ENCODE assay signal across 8 mouse cellular contexts in genomic region chr8:105306146-105306691, GRCm38 (mm10). TPM values are rescaled to one million over a fixed set of nuclear protein-coding genes. Genes with fewer than 3 reads are reported as not detected.
DNase-seq lines count a peak whose midpoint lies in the region; ATAC-seq lines count a peak whose summit lies in the region.

No protein-coding gene starts in this region.

- no peak for DNase-seq in kidney, postnatal 10 days
- DNase-seq in cerebellum, postnatal 25 days, result peak; percentile 31 to 45
- DNase-seq in midbrain, embryonic 14.5 days, result no peak
- DNase-seq in right cerebral cortex, postnatal 10 days (ENCODE audit: low spot score in 2 of 2), result no peak
- no peak for DNase-seq in ovary, postnatal 14 days (ENCODE audit: low spot score)
- no peak for DNase-seq in kidney, postnatal 36 days

- H3K36me3 ChIP-seq in kidney, embryonic 14.5 days (ENCODE audit: control insufficient read depth, insufficient read depth, low read length), result peaks cover 54% of the 10 kb centered on the region
- peaks cover 79% of the 10 kb centered on the region for H3K36me3 ChIP-seq in hindbrain, embryonic 13.5 days
- H3K36me3 ChIP-seq in midbrain, embryonic 14.5 days (ENCODE audit: control insufficient read depth, insufficient read depth, low read length), result peaks cover 81% of the 10 kb centered on the region

- peak overlapping the region; percentile 38 for H3K4me3 ChIP-seq in kidney, embryonic 14.5 days (ENCODE audit: low read length)
- peak overlapping the region; percentile 17; the same call in 1 of the 2 replicates for H3K4me3 ChIP-seq in hindbrain, embryonic 13.5 days
- H3K4me3 ChIP-seq in midbrain, embryonic 14.5 days (replicated peaks; ENCODE audit: low read depth, low read length), result no peak overlapping the region

- peak overlapping the region; percentile 69; the same call in 1 of the 2 replicates for H3K27ac ChIP-seq in kidney, embryonic 14.5 days (ENCODE audit: low read depth, low read length)
- peak overlapping the region; percentile 66 for H3K27ac ChIP-seq in hindbrain, embryonic 13.5 days
- H3K27ac ChIP-seq in midbrain, embryonic 14.5 days (replicated peaks; ENCODE audit: low read depth, low read length), result no peak overlapping the region

- peak overlapping the region; percentile 72 for H3K4me2 ChIP-seq in kidney, embryonic 14.5 days (replicated peaks; ENCODE audit: low read depth, low read length)
- peak overlapping the region; percentile 48 for H3K4me2 ChIP-seq in hindbrain, embryonic 13.5 days
- peak overlapping the region; percentile 40 for H3K4me2 ChIP-seq in midbrain, embryonic 14.5 days (ENCODE audit: low read length)

- peak; percentile 38 for ATAC-seq in kidney, embryonic 14.5 days (ENCODE audit: low FRiP score, low TSS enrichment)
- peak; percentile 33 for ATAC-seq in hindbrain, embryonic 13.5 days (ENCODE audit: low FRiP score)
- no peak for ATAC-seq in midbrain, embryonic 14.5 days (ENCODE audit: low FRiP score, low TSS enrichment)

- H3K9me3 ChIP-seq in kidney, embryonic 14.5 days (ENCODE audit: control insufficient read depth, low read length), result no peaks in the 10 kb centered on the region
- no peaks in the 10 kb centered on the region for H3K9me3 ChIP-seq in hindbrain, embryonic 13.5 days
- no peaks in the 10 kb centered on the region for H3K9me3 ChIP-seq in midbrain, embryonic 14.5 days (ENCODE audit: control insufficient read depth, low read length)

- H3K9ac ChIP-seq in kidney, embryonic 14.5 days (ENCODE audit: low read depth, low read length), result peak overlapping the region; percentile 60; the same call in 1 of the 2 replicates
- H3K9ac ChIP-seq in hindbrain, embryonic 13.5 days, result peak overlapping the region; percentile 66; the same call in 1 of the 2 replicates
- 0 out of 2 replicates have a peak overlapping the region, but pooled peaks have one; percentile 16 for H3K9ac ChIP-seq in midbrain, embryonic 14.5 days (replicated peaks; ENCODE audit: low read length)

- 47% methylated on average over 5 of the region's 5 CpGs for WGBS in kidney, embryonic 14.5 days
- WGBS in hindbrain, embryonic 13.5 days, result 60% methylated on average over 5 of the region's 5 CpGs
- WGBS in midbrain, embryonic 14.5 days, result 63% methylated on average over 5 of the region's 5 CpGs

- H3K4me1 ChIP-seq in kidney, embryonic 14.5 days (ENCODE audit: control insufficient read depth, insufficient read depth, low read length), result peaks cover 18% of the 10 kb centered on the region; the same call in 1 of the 2 replicates
- H3K4me1 ChIP-seq in hindbrain, embryonic 13.5 days (replicated peaks), result peaks cover 25% of the 10 kb centered on the region
- H3K4me1 ChIP-seq in midbrain, embryonic 14.5 days (ENCODE audit: control insufficient read depth, insufficient read depth, low read length), result peaks cover 8% of the 10 kb centered on the region; the same call in 1 of the 2 replicates

- H3K27me3 ChIP-seq in kidney, embryonic 14.5 days (ENCODE audit: control insufficient read depth, insufficient read depth, low read length), result no peaks in the 10 kb centered on the region
- no peaks in the 10 kb centered on the region for H3K27me3 ChIP-seq in hindbrain, embryonic 13.5 days
- H3K27me3 ChIP-seq in midbrain, embryonic 14.5 days (ENCODE audit: control insufficient read depth, insufficient read depth, low read length), result no peaks in the 10 kb centered on the region

RNA-seq across cellular contexts. Expression of gene Elmo3, which starts 0.8 kb away (rescaled TPM):
- polyA plus RNA-seq in kidney, embryonic 14.5 days (2014; fragmentation: Nextera tagmentation; extraction: Ambion mirVana), result 6.1 and 9.4 TPM in 2 replicates
- 1.5 and 1.6 TPM in 2 replicates for polyA plus RNA-seq in hindbrain, embryonic 13.5 days (2015; fragmentation: Nextera tagmentation; extraction: Ambion mirVana)
- polyA plus RNA-seq in midbrain, embryonic 14.5 days (2014; fragmentation: Nextera tagmentation; extraction: Ambion mirVana), result 0.55 and 1.1 TPM in 2 replicates

RNA-seq across cellular contexts. Expression of gene E2f4, which starts 8.8 kb away (rescaled TPM):
- 103 and 117 TPM in 2 replicates for polyA plus RNA-seq in kidney, embryonic 14.5 days (2014; fragmentation: Nextera tagmentation; extraction: Ambion mirVana)
- 45.6 and 47.0 TPM in 2 replicates for polyA plus RNA-seq in hindbrain, embryonic 13.5 days (2015; fragmentation: Nextera tagmentation; extraction: Ambion mirVana)
- 43.9 and 51.7 TPM in 2 replicates for polyA plus RNA-seq in midbrain, embryonic 14.5 days (2014; fragmentation: Nextera tagmentation; extraction: Ambion mirVana)

RNA-seq across cellular contexts. Expression of gene Exoc3l, which starts 10.3 kb away (rescaled TPM):
- 13.1 and 17.8 TPM in 2 replicates for polyA plus RNA-seq in kidney, embryonic 14.5 days (2014; fragmentation: Nextera tagmentation; extraction: Ambion mirVana)
- polyA plus RNA-seq in hindbrain, embryonic 13.5 days (2015; fragmentation: Nextera tagmentation; extraction: Ambion mirVana), result 14.3 and 14.6 TPM in 2 replicates
- polyA plus RNA-seq in midbrain, embryonic 14.5 days (2014; fragmentation: Nextera tagmentation; extraction: Ambion mirVana), result 8.6 and 13.1 TPM in 2 replicates

RNA-seq across cellular contexts. Expression of gene 4931428F04Rik, which starts 16.6 kb away (rescaled TPM):
- 4.3 and 10.4 TPM in 2 replicates for polyA plus RNA-seq in kidney, embryonic 14.5 days (2014; fragmentation: Nextera tagmentation; extraction: Ambion mirVana)
- 114 and 119 TPM in 2 replicates for polyA plus RNA-seq in hindbrain, embryonic 13.5 days (2015; fragmentation: Nextera tagmentation; extraction: Ambion mirVana)
- polyA plus RNA-seq in midbrain, embryonic 14.5 days (2014; fragmentation: Nextera tagmentation; extraction: Ambion mirVana), result 65.7 and 98.8 TPM in 2 replicates

RNA-seq across cellular contexts. Expression of gene Lrrc29, which starts 19.9 kb away (rescaled TPM):
- polyA plus RNA-seq in kidney, embryonic 14.5 days (2014; fragmentation: Nextera tagmentation; extraction: Ambion mirVana), result 1.6 and 2.1 TPM in 2 replicates
- 0.82 and 1.4 TPM in 2 replicates for polyA plus RNA-seq in hindbrain, embryonic 13.5 days (2015; fragmentation: Nextera tagmentation; extraction: Ambion mirVana)
- 0.72 and 0.86 TPM in 2 replicates for polyA plus RNA-seq in midbrain, embryonic 14.5 days (2014; fragmentation: Nextera tagmentation; extraction: Ambion mirVana)

Comparison
In these comparisons a context has a peak if more than half of its experiments do, and no peak if none do; other contexts are left out.
1. H3K9ac ChIP-seq: peak in every context shown above with its lines; median percentile 66 in hindbrain, embryonic 13.5 days; 60 in kidney, embryonic 14.5 days; 16 in midbrain, embryonic 14.5 days.
2. DNase-seq: peak in cerebellum, postnatal 25 days (2 of 2); none in kidney, postnatal 10 days (single experiment), midbrain, embryonic 14.5 days (single experiment), right cerebral cortex, postnatal 10 days (0 of 2), ovary, postnatal 14 days (single experiment) and kidney, postnatal 36 days (0 of 2).
3. Peak in every context shown above with its lines, with median percentiles within 50 percentile points of each other: H3K4me2 ChIP-seq.